8 mouse cellular contexts compared by ENCODE assay signal in genomic region chr16:13448706-13449090, GRCm38 (mm10).
DNase-seq lines count a peak whose midpoint lies in the region; ATAC-seq and TF ChIP-seq lines count a peak whose summit lies in the region.

No protein-coding gene starts in this region.

- H3K4me2 ChIP-seq in heart, postnatal 0 days (ENCODE audit: low read depth, low read length) = peak overlapping the region; percentile 98
- peak overlapping the region; percentile 99 for H3K4me2 ChIP-seq in hindbrain, embryonic 13.5 days
- peak overlapping the region; percentile 99 for H3K4me2 ChIP-seq in midbrain, embryonic 12.5 days (replicated peaks)

- intact Hi-C loops in heart, postnatal 14 days (cut with DNase I) = loop anchor here (5.0 to 10.0 kb wide), 2 partner anchors 164 to 286 kb away; partner anchors contain the start of gene Pla2g10

- no peak for TF ChIP-seq CTCF in heart, postnatal 0 days (IDR thresholded peaks at IDR 0.05; ENCODE audit: low read depth)
- no peak for TF ChIP-seq CTCF in cortical plate, adult 2 months (IDR thresholded peaks at IDR 0.05; ENCODE audit: extremely low read depth, insufficient read depth, low read length)

- no peak for TF ChIP-seq EP300 in heart, postnatal 0 days (IDR thresholded peaks at IDR 0.05; ENCODE audit: low read depth)

- H3K27ac ChIP-seq in heart, postnatal 0 days (ENCODE audit: low read depth) = no peak overlapping the region
- no peak overlapping the region for H3K27ac ChIP-seq in cortical plate, adult 2 months (ENCODE audit: insufficient read depth, low read length)
- no peak overlapping the region for H3K27ac ChIP-seq in hindbrain, embryonic 13.5 days
- H3K27ac ChIP-seq in midbrain, embryonic 12.5 days (replicated peaks) = no peak overlapping the region

- peak overlapping the region; percentile 70 for H3K9ac ChIP-seq in heart, postnatal 0 days (replicated peaks; ENCODE audit: low read depth, low read length)
- peak overlapping the region; percentile 86 for H3K9ac ChIP-seq in hindbrain, embryonic 13.5 days
- H3K9ac ChIP-seq in midbrain, embryonic 12.5 days (replicated peaks) = peak overlapping the region; percentile 78

- H3K4me3 ChIP-seq in heart, postnatal 0 days (ENCODE audit: low read depth, low read length) = peak overlapping the region; percentile 80
- peak overlapping the region; percentile 37 for H3K4me3 ChIP-seq in cortical plate, adult 2 months (ENCODE audit: insufficient read depth, low read length)
- peak overlapping the region; percentile 71 for H3K4me3 ChIP-seq in hindbrain, embryonic 13.5 days
- H3K4me3 ChIP-seq in midbrain, embryonic 12.5 days = peak overlapping the region; percentile 71

- H3K36me3 ChIP-seq in heart, postnatal 0 days (replicated peaks; ENCODE audit: control insufficient read depth, insufficient read depth, low read length) = no peaks in the 10 kb centered on the region
- no peaks in the 10 kb centered on the region for H3K36me3 ChIP-seq in hindbrain, embryonic 13.5 days
- no peaks in the 10 kb centered on the region for H3K36me3 ChIP-seq in midbrain, embryonic 12.5 days

- 35% methylated on average over 8 of the region's 8 CpGs for WGBS in heart, postnatal 0 days
- WGBS in hindbrain, embryonic 13.5 days = 8% methylated on average over 8 of the region's 8 CpGs
- 11% methylated on average over 8 of the region's 8 CpGs for WGBS in midbrain, embryonic 12.5 days

- H3K27me3 ChIP-seq in heart, postnatal 0 days (ENCODE audit: control insufficient read depth, insufficient read depth, low read length) = no peaks in the 10 kb centered on the region
- H3K27me3 ChIP-seq in hindbrain, embryonic 13.5 days = peaks cover 67% of the 10 kb centered on the region
- peaks cover 78% of the 10 kb centered on the region for H3K27me3 ChIP-seq in midbrain, embryonic 12.5 days

- TF ChIP-seq POLR2A in cortical plate, adult 2 months (IDR thresholded peaks at IDR 0.05; ENCODE audit: extremely low read depth, insufficient read depth, low read length) = no peak

- H3K4me1 ChIP-seq in heart, postnatal 0 days (ENCODE audit: control insufficient read depth, insufficient read depth) = peaks cover 6% of the 10 kb centered on the region; the same call in 1 of the 2 replicates
- peaks cover 2% of the 10 kb centered on the region; the same call in 1 of the 2 replicates for H3K4me1 ChIP-seq in cortical plate, adult 2 months (ENCODE audit: control insufficient read depth, insufficient read depth, low read length)
- H3K4me1 ChIP-seq in hindbrain, embryonic 13.5 days (replicated peaks) = peaks cover 28% of the 10 kb centered on the region
- H3K4me1 ChIP-seq in midbrain, embryonic 12.5 days = peaks cover 55% of the 10 kb centered on the region

- ATAC-seq in heart, postnatal 0 days (ENCODE audit: insufficient read depth, low read depth) = no peak
- ATAC-seq in hindbrain, embryonic 13.5 days (ENCODE audit: low FRiP score) = no peak; the same call in 1 of the 2 replicates
- ATAC-seq in midbrain, embryonic 12.5 days (ENCODE audit: low FRiP score, low read depth) = no peak

- DNase-seq in heart, postnatal 0 days (ENCODE audit: low spot score) = no peak
- DNase-seq in heart, postnatal 14 days = no peak
- no peak for DNase-seq in spleen, postnatal 10 days (ENCODE audit: low spot score in 2 of 2)
- no peak for DNase-seq in embryo, embryonic 10.5 days (ENCODE audit: low spot score)
- DNase-seq in layer of hippocampus, adult 9-11 months = no peak

- H3K9me3 ChIP-seq in heart, postnatal 0 days (replicated peaks; ENCODE audit: control insufficient read depth, low read length) = no peaks in the 10 kb centered on the region
- no peaks in the 10 kb centered on the region for H3K9me3 ChIP-seq in hindbrain, embryonic 13.5 days
- H3K9me3 ChIP-seq in midbrain, embryonic 12.5 days = no peaks in the 10 kb centered on the region
